Mouse (Mus musculus) adrenal gland, adult 18-20 months (tissue): Measurements from ENCODE around the gene Zc3h8. TPM values are rescaled to one million over a fixed set of nuclear protein-coding genes. Genes with fewer than 3 reads are reported as not detected.

Experiments
- DNase-seq, 2 experiments: peaks; one replicate each; pipeline ENCODE4 v3.0.0; 2021 to 2022; ENCODE audit warnings: low spot score in 2 of 2
- microRNA-seq, 2 experiments: library from miRNA; unstranded; fragments of <30 nt; microRNA quantifications; one replicate each; pipeline ENCODE4 v1.2.0; 2021; ENCODE audit warnings: borderline number of aligned reads in 2 of 2
- total RNA-seq, 2 experiments: library from RNA; stranded (reverse); gene quantifications; 1 replicate in 1 of 2; 2 replicates in 1 of 2; pipeline ENCODE4 v1.2.3; 2021

Gene Zc3h8
- total RNA-seq, 2 experiments from 2014 or later: 3.4 to 4.7 TPM

DNA sequence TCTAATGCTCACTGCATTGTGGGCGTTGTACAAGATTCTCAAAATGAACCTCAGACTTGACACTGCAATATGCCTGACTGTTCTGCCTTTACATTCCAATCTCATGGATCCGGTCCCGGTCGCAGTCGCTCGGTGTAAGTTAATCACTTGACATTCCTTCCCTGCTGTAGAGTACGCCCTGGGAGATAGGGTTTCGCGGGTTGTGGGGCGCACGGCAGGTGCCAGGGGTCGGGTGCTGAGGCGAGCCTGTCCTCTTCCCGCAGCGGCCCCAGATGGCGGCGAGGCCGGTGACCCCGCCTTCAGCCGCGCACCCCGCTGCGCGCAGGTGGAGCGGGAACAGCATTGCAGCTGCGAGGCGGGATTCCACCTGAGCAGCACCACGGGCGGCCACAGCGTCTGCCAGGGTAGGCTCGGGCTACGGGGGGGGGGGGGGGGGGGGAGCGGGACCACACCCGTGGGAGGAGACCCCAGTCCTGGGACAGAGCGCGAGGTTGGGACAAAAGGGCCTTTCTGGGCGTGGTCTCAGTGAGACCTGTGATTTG lies 51.6 kb downstream of the Zc3h8 start:
- no peak for DNase-seq

DNA sequence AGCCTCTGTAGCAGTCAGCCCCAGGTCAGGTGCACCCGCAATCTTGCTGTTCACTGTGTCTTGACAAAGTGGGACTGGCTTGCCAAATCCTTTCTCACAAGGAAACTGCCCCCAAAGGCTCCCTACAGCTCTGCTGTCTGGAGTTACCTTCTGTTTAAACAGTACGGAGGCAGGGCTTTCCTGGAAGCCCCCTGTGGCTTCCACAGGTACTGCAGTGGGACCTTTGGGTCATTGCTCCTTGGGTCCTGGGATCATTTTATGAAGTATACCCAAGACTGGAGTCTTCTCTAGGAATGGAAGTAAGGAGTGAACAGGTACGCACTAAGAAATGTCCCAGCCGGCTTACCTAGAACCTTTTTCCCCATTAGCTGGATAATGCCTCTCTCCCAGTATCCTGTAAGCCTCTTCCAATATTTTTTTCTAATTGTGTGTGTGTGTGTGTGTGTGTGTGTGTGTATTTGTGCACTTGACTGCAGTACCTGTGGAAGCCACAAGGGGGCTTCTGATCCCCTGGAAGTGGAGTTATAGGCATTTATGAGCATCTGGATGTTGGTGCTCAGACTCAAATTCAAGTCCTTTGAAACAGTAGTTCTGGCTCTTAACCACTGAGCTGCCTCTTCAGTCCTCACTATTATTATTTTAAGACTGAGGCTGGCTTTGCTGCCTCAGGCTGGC lies 53.1 kb downstream of the Zc3h8 start:
- no peak for DNase-seq

DNA sequence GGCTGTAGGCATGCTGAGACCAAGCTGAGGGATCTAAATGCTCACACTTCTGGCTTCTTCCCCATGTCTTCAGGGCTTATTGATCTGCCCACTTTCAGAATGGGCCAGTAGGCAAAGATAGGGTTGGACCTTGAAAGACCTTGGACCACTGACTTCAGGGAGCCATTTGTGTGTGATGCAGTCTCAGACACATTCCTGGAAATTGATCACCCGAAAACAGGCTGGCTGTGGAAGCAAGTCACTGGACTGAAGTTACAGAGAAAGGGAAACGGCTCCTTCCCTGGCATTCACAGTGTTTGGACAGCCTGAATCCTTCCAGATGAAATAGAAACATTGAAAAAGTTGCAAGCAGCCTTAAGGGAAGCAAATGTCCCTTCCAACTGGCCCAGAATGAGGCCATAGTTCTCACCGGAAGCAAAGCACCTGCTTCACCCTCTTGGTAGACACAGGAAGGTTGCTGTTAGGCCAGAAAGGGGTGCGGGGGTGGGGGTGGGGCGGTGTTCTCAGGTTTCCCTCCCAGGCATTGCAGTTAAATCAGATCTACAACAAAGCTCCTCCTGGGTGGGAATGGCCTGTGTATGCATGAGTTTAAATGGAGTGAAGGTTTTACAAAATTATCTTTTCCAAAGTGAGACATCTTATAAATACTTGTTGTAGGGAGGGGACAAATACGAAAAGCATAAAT lies 55.9 kb downstream of the Zc3h8 start:
- no peak for DNase-seq

DNA sequence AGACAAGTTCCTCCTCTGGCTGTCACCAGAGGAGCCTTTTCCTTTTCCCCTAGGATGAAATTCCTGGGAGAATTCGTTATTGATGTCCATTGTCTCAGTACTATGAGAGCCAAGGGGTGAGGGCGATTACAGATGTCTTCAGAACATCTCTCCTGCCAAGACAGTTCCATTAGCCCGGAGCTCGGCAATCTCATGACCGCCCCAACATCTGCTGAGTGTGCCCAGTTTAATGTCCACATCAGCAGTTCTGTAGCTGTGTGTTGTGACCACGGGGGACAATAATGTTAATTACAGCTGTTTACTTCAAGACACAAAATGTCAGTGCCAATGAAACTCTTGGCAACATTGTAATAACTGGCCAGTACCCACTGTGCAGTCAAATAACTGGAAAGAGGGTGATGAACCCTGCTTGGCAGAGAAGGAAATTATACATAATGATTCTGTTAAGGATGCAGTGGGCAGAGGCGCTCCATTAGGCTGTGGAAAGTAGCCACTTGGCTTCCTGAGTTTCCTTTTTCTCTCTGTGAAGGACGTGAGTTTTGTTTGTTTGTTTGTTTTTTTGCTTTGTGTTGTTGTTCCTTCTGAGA lies 58.6 kb downstream of the Zc3h8 start:
- DNase-seq: no peak

DNA sequence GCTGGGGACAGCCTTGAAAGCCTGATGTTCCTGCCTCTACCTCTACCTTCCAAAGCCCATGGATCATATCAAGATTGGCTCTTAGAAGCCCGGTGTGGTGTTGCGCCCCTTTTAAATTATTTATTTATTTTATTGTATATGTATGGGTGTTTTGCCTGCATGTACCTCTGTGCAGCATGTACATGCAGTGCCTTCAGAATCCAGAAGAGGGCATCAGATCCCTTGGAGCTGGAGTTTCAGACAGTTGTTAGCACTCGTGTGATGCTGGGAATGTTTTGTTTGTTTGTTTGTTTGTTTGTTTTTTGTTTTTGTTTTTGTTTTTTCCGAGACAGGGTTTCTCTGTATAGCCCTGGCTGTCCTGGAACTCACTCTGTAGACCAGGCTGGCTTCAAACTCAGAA lies 62.6 kb downstream of the Zc3h8 start:
- no peak for DNase-seq

Small RNA genes within 50 kb of the gene (microRNA-seq; reads per million reads assigned to microRNA genes)
- gene Gm22859: 0 reads per million in 2 experiments

Other genes starting within 250 kb of the Zc3h8 start
- gene Mertk, start 245.1 kb downstream of the Zc3h8 start, total RNA-seq: 10 to 100 TPM; 12.8 to 17.5 TPM
- 10 to 100 TPM; 24.6 to 37.8 TPM for gene Tmem87b, start 126.0 kb downstream of the Zc3h8 start, total RNA-seq
- 1 to 10 TPM; 4.9 to 5.2 TPM for gene Fbln7, start 81.1 kb downstream of the Zc3h8 start, total RNA-seq
- gene Zc3h6, start 23.3 kb upstream of the Zc3h8 start, total RNA-seq: 1 to 10 TPM; 2.8 to 3.1 TPM
- gene Gm10762, start 23.6 kb upstream of the Zc3h8 start, total RNA-seq: 1 to 10 TPM; 5.7 to 8.8 TPM
- under 1 TPM; 0.07 to 0.10 TPM for gene Vinac1, start 104.1 kb upstream of the Zc3h8 start, total RNA-seq
- 10 to 100 TPM; 10.1 to 13.4 TPM for gene Ttl, start 121.9 kb upstream of the Zc3h8 start, total RNA-seq
- 10 to 100 TPM; 18.3 to 19.0 TPM for gene Polr1b, start 156.9 kb upstream of the Zc3h8 start, total RNA-seq
- gene Chchd5, start 185.6 kb upstream of the Zc3h8 start, total RNA-seq: 10 to 100 TPM; 15.9 to 21.3 TPM